Mouse (Mus musculus): ENCODE data around the gene Ehd4.

Ehd4 gene

GRCm38 (mm10) chr2:120111596-120111995 is 42.8 kb downstream of the Ehd4 start:
- no peak for DNase-seq (ENCODE audit: low read depth in 2 of 2, low spot score in 2 of 2)

DNA sequence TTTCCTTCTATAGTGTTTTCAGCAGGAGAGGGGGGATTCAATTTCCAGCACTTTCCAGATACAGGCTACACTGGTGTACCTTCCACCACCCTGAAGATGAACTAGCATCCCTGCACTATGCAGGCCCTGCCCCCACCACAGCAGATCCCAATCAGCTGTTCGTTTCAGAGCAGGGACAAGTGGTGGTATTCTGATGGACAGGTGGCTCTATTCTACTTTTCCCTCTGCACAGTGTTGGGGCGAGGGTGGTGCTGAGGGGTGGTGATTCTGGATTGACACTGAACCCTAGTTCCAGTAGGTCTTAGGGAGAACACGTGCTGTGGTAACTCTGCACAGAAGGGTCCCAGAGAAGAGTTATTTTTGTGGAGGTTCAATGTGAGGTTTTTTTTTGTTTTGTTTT is 43.2 kb downstream of the Ehd4 start:
- DNase-seq (ENCODE audit: low read depth in 2 of 2, low spot score in 2 of 2), result no peak

DNA sequence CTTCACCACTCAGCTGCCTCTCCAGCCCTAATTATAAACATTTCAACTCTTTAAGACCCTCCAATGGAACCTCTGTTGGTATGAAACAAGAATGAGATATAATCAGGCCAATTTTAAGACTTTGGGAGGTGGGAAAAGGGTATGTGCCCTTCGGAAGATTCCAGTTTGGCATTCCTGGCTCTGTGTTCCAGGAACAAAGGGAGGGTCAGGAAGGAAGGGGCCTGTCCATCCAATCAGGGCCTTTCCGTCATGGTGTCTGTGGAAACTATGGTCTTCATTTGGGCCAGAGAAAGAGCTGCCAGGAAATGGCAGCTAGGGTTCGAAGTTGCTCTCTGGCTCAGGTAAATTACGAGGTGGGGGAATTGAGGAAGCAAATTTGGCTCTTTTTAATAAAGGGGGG is 46.3 kb downstream of the Ehd4 start:
- no peak for DNase-seq (ENCODE audit: low read depth in 2 of 2, low spot score in 2 of 2)

DNA sequence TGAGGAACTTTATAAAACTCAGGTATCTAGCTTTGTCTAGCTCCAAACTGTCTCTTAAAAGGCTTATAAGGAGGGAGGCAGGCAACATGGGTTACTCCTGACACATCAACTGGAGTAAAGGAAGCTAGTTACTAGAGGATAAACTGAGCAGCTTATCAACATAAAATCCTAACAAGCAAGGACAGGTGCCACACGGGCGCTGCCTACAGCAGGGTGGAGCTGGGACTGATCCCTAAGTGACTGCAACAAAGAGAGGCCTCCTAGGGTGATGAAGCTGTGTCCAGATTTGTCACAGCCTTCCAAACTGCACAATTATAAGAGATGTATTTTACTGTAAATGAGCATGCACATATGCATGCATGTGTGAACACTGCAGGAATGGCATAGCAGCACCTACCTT is 47.0 kb downstream of the Ehd4 start:
- DNase-seq (ENCODE audit: low read depth in 2 of 2, low spot score in 2 of 2), result no peak

GRCm38 (mm10) chr2:120106397-120106973 is 47.9 kb downstream of the Ehd4 start:
- DNase-seq (ENCODE audit: low read depth in 2 of 2, low spot score in 2 of 2), result no peak

DNA sequence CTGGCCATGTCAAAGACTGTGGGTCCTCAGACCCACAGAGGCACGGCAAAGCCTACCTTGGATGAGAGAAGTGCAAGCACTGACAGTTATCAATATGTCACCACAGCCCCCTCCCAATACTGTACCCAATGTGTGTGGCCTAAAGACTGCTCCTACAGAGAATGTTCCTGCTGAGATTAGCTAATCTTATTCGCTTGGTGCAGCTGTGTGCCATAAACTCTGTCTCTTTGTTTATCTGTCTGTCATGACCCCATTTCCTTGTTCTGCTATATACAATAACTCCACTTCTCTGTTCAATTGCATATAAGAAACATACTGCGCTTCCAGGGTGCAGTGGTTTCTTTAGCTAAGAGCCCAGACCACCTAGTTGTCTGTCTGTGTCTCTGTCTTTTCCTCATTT is 48.5 kb downstream of the Ehd4 start:
- DNase-seq (ENCODE audit: low read depth in 2 of 2, low spot score in 2 of 2), result no peak

GRCm38 (mm10) chr2:120102881-120103280 is 51.5 kb downstream of the Ehd4 start:
- DNase-seq (ENCODE audit: low read depth in 2 of 2, low spot score in 2 of 2), result no peak

DNA sequence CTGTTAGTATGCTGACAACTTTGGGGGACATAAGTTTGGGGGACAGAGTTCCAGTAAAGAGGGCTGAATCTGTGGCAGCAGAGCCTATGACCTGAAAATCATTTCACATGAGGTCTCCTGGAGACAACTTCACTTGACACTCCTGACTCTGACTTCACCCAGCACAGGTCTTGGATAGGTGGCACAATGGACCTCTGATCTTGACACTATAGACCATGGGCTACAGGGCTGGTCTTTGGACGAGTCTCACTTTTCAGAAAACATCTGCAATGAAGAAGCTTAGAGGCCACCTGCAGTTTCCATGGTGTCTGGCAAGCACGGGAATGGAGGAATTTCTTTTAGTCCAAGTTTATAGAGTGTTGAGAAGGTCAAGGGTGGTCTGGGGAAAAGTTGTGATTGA is 52.0 kb downstream of the Ehd4 start:
- DNase-seq (ENCODE audit: low read depth in 2 of 2, low spot score in 2 of 2), result no peak

GRCm38 (mm10) chr2:120101961-120102360 is 52.4 kb downstream of the Ehd4 start:
- no peak for DNase-seq (ENCODE audit: low read depth in 2 of 2, low spot score in 2 of 2)

- DNase-seq (ENCODE audit: low read depth in 2 of 2, low spot score in 2 of 2), result no peak
Measured at GRCm38 (mm10) chr2:120099886-120100285, 54.5 kb downstream of the Ehd4 start.

DNA sequence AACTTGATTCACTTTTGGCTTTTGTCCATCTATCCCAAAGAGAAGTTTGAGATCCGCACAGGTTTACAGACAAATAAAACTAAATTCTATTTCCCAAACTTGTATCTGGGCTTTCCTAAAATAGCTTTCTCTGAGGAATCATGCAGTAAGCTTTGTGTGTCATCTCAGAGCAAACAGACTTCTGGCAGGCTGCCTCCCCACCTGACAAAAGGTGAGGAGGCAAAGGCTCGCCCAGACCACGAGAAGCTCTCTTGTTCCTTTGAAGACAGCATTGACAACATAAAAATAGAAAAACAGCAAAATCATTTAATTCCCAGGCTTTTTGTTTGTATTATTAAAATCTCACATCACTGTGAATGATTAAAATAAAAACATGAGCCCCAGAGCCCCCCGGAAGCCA is 55.1 kb downstream of the Ehd4 start:
- DNase-seq (ENCODE audit: low read depth in 2 of 2, low spot score in 2 of 2), result no peak

- no peak for DNase-seq (ENCODE audit: low read depth in 2 of 2, low spot score in 2 of 2)
Measured at GRCm38 (mm10) chr2:120098781-120099202, 55.6 kb downstream of the Ehd4 start.

- DNase-seq (ENCODE audit: low read depth in 2 of 2, low spot score in 2 of 2), result no peak
Measured at GRCm38 (mm10) chr2:120097868-120098267, 56.5 kb downstream of the Ehd4 start.

- no peak for DNase-seq (ENCODE audit: low read depth in 2 of 2, low spot score in 2 of 2)
Measured at GRCm38 (mm10) chr2:120096711-120097110, 57.7 kb downstream of the Ehd4 start.

- no peak for DNase-seq (ENCODE audit: low read depth in 2 of 2, low spot score in 2 of 2)
Measured at GRCm38 (mm10) chr2:120096191-120096590, 58.2 kb downstream of the Ehd4 start.

GRCm38 (mm10) chr2:120095171-120095570 is 59.2 kb downstream of the Ehd4 start:
- no peak for DNase-seq (ENCODE audit: low read depth in 2 of 2, low spot score in 2 of 2)

GRCm38 (mm10) chr2:120093671-120094430 is 60.6 kb downstream of the Ehd4 start:
- DNase-seq (ENCODE audit: low read depth in 2 of 2, low spot score in 2 of 2), result peak; percentile 32 to 44

- no peak for DNase-seq (ENCODE audit: low read depth in 2 of 2, low spot score in 2 of 2)
Measured at GRCm38 (mm10) chr2:120090979-120091378, 63.4 kb downstream of the Ehd4 start.

GRCm38 (mm10) chr2:120087897-120088296 is 66.5 kb downstream of the Ehd4 start:
- DNase-seq (ENCODE audit: low read depth in 2 of 2, low spot score in 2 of 2), result no peak

DNA sequence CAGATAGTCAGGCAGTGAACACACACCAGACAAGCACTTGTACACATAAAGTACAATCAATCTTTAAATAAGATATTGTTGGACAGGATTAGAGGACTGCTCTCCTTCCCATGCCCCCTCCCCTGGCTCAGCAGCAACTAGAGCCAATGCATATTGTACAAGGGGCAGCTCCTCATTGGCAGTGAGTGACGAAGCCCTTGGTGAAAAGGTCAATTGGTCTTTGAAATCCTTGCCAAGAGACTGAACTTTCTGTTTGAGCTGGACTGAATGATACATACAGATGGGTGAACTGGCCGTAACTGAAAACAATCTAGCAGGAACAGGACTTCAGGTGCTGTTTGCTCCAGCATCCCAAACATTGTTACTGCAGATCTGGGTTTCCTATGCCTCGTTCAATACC is 67.0 kb downstream of the Ehd4 start:
- no peak for DNase-seq (ENCODE audit: low read depth in 2 of 2, low spot score in 2 of 2)

DNA sequence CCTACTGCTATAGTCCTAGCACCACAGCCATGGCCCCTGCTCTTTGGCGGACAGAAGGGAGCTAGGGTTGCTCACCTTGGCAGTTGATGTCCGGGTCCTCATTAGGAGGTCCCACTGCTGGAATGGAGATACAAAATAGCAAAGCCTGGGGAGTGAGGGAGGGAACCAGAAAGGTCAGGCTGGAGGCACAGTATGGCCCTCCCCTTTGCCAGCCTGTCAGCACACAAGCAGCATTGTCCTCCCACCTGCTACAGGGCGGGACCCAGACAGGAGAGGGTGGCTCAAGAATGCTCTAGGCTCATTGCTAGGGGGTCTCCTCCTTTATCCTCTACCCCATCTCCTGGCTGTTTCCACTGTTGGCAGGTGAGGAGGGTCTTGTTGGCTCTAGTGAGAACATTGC is 68.4 kb downstream of the Ehd4 start:
- no peak for DNase-seq (ENCODE audit: low read depth in 2 of 2, low spot score in 2 of 2)

- DNase-seq (ENCODE audit: low read depth in 2 of 2, low spot score in 2 of 2), result no peak
Measured at GRCm38 (mm10) chr2:120084593-120085361, 69.6 kb downstream of the Ehd4 start.

Data from CD8-positive naive resting alpha-beta T cell, adult 2 months (primary cell).